Mouse (Mus musculus) MEL (cell line): Measurements from ENCODE around the gene Dgkg. TPM values are rescaled to one million over a fixed set of nuclear protein-coding genes. Genes with fewer than 3 reads are reported as not detected.

Experiments used
- DNase-seq: peaks from one replicate; pipeline ENCODE4 v3.0.0; 2011; ENCODE audit warnings: low read depth, low spot score
- H3K27ac ChIP-seq: 2 replicates; pipeline ENCODE4 v1.5.1; 2012; ENCODE audit warnings: low read depth, mild to moderate bottlenecking, control low read depth, low read length, moderate library complexity; ENCODE audit not compliant: control insufficient read depth
- H3K27me3 ChIP-seq, 2 experiments: fragments of 150-350 bp in 1 of 2; sonication (generic) in 1 of 2; 2 replicates each; pipeline ENCODE4 v1.6.1; 2012; ENCODE audit warnings: low read length in 2 of 2, mild to moderate bottlenecking in 2 of 2, improper control_type of control experiment in 1 of 2, moderate library complexity in 1 of 2; ENCODE audit not compliant: insufficient read depth in 2 of 2, control insufficient read depth in 1 of 2
- H3K36me3 ChIP-seq, 2 experiments: 2 replicates each; pipeline ENCODE4 v1.6.1; 2012 to 2014; ENCODE audit warnings: low read length in 2 of 2, improper control_type of control experiment in 1 of 2, inconsistent platforms in 1 of 2, mild to moderate bottlenecking in 1 of 2; ENCODE audit not compliant: insufficient read depth in 2 of 2, control insufficient read depth in 1 of 2
- H3K4me1 ChIP-seq, 2 experiments: fragments of 150-350 bp in 1 of 2; sonication (generic) in 1 of 2; 2 replicates each; pipeline ENCODE4 v1.6.1; 2012; ENCODE audit warnings: low read length in 2 of 2, improper control_type of control experiment in 1 of 2, mild to moderate bottlenecking in 1 of 2; ENCODE audit not compliant: insufficient read depth in 2 of 2, control insufficient read depth in 1 of 2
- H3K4me3 ChIP-seq, 2 experiments: fragments of 150-350 bp in 1 of 2; sonication (generic) in 1 of 2; 2 replicates each; pipeline ENCODE4 v1.5.1; 2012; ENCODE audit warnings: low read depth in 2 of 2, low read length in 2 of 2, mild to moderate bottlenecking in 2 of 2, moderate library complexity in 2 of 2, control low read depth in 1 of 2, improper control_type of control experiment in 1 of 2; ENCODE audit not compliant: control insufficient read depth in 1 of 2, insufficient read depth in 1 of 2
- H3K79me2 ChIP-seq: 2 replicates; pipeline ENCODE4 v1.6.1; 2012; ENCODE audit warnings: mild to moderate bottlenecking, low read length, moderate library complexity; ENCODE audit not compliant: control insufficient read depth, poor library complexity, insufficient read depth
- H3K9ac ChIP-seq: 2 replicates; pipeline ENCODE4 v1.6.1; 2012; ENCODE audit warnings: low read depth, mild to moderate bottlenecking, control low read depth, low read length, moderate library complexity; ENCODE audit not compliant: control insufficient read depth, poor library complexity, severe bottlenecking
- H3K9me3 ChIP-seq: fragments of 150-350 bp; sonication (generic); replicated peaks from 2 replicates; pipeline ENCODE4 v1.6.1; 2012; ENCODE audit warnings: mild to moderate bottlenecking, low read length, improper control_type of control experiment, moderate library complexity; ENCODE audit not compliant: insufficient read depth
- BHLHE40 ChIP-seq: IDR thresholded peaks from 2 replicates; pipeline ENCODE4 v1.6.1; 2012; ENCODE audit warnings: low read depth, mild to moderate bottlenecking, inconsistent platforms, low read length, improper control_type of control experiment, borderline replicate concordance
- CHD1 ChIP-seq: IDR thresholded peaks from 2 replicates; pipeline ENCODE4 v1.6.1; 2012; ENCODE audit warnings: low read depth, mild to moderate bottlenecking, inconsistent platforms, low read length, improper control_type of control experiment
- CHD2 ChIP-seq: IDR thresholded peaks from 2 replicates; pipeline ENCODE4 v1.6.1; 2011; ENCODE audit warnings: low read length, improper control_type of control experiment
- CTCF ChIP-seq, 3 experiments: IDR thresholded peaks in 2 of 3; conservative IDR thresholded peaks in 1 of 3; 2 replicates each; pipeline ENCODE4 v1.5.1; 2011 to 2012; ENCODE audit warnings: low read length in 3 of 3, low read depth in 2 of 3, mild to moderate bottlenecking in 2 of 3, improper control_type of control experiment in 1 of 3, inconsistent platforms in 1 of 3, mixed read lengths in 1 of 3, moderate library complexity in 1 of 3; ENCODE audit not compliant: control insufficient read depth in 1 of 3, insufficient read depth in 1 of 3, poor library complexity in 1 of 3, severe bottlenecking in 1 of 3
- E2F4 ChIP-seq: IDR thresholded peaks from 2 replicates; pipeline ENCODE4 v1.6.1; 2011; ENCODE audit warnings: low read depth, low read length, improper control_type of control experiment, borderline replicate concordance
- EP300 ChIP-seq, 2 experiments: IDR thresholded peaks; 2 replicates each; pipeline ENCODE4 v1.6.1; 2011; ENCODE audit warnings: improper control_type of control experiment in 2 of 2, low read length in 2 of 2, low read depth in 1 of 2, mild to moderate bottlenecking in 1 of 2
- ETS1 ChIP-seq: IDR thresholded peaks from 2 replicates; pipeline ENCODE4 v1.6.1; 2012; ENCODE audit warnings: low read depth, mild to moderate bottlenecking, inconsistent platforms, low read length, improper control_type of control experiment, moderate library complexity
- GABPA ChIP-seq: IDR thresholded peaks from 2 replicates; pipeline ENCODE4 v1.6.1; 2012; ENCODE audit warnings: low read depth, mild to moderate bottlenecking, inconsistent platforms, low read length, improper control_type of control experiment, moderate library complexity
- GATA1 ChIP-seq: IDR thresholded peaks from 2 replicates; pipeline ENCODE4 v1.6.1; 2011; ENCODE audit warnings: low read depth, low read length, improper control_type of control experiment
- HCFC1 ChIP-seq: IDR thresholded peaks from 2 replicates; pipeline ENCODE4 v1.6.1; 2012; ENCODE audit warnings: low read depth, mild to moderate bottlenecking, inconsistent platforms, low read length, improper control_type of control experiment, moderate library complexity
- KAT2A ChIP-seq: conservative IDR thresholded peaks from 2 replicates; pipeline ENCODE4 v1.6.1; 2012; ENCODE audit warnings: low read depth, low read length, improper control_type of control experiment, inconsistent platforms
- MAFK ChIP-seq: IDR thresholded peaks from 2 replicates; pipeline ENCODE4 v1.6.1; 2011; ENCODE audit warnings: low read depth, mild to moderate bottlenecking, low read length, improper control_type of control experiment, borderline replicate concordance
- MAZ ChIP-seq: IDR thresholded peaks from 2 replicates; pipeline ENCODE4 v1.6.1; 2012; ENCODE audit warnings: low read depth, mild to moderate bottlenecking, inconsistent platforms, low read length, improper control_type of control experiment
- MEF2A ChIP-seq: IDR thresholded peaks from 2 replicates; pipeline ENCODE4 v1.6.1; 2014; ENCODE audit warnings: low read depth, mild to moderate bottlenecking, inconsistent platforms, low read length, improper control_type of control experiment; ENCODE audit not compliant: poor library complexity, insufficient replicate concordance, severe bottlenecking; ENCODE audit errors: extremely low read depth
- MXI1 ChIP-seq: IDR thresholded peaks from 2 replicates; pipeline ENCODE4 v1.6.1; 2011; ENCODE audit warnings: mild to moderate bottlenecking, low read depth, low read length, improper control_type of control experiment
- MYB ChIP-seq: IDR thresholded peaks from 2 replicates; pipeline ENCODE4 v1.6.1; 2011; ENCODE audit warnings: mild to moderate bottlenecking, low read depth, low read length, improper control_type of control experiment
- MYC ChIP-seq: IDR thresholded peaks from 2 replicates; pipeline ENCODE4 v1.6.1; 2011; ENCODE audit warnings: low read depth, mild to moderate bottlenecking, low read length, improper control_type of control experiment, moderate library complexity
- NELFE ChIP-seq: IDR thresholded peaks from 2 replicates; pipeline ENCODE4 v1.6.1; 2011; ENCODE audit warnings: low read depth, low read length, improper control_type of control experiment
- RAD21 ChIP-seq: IDR thresholded peaks from 2 replicates; pipeline ENCODE4 v1.6.1; 2011; ENCODE audit warnings: mild to moderate bottlenecking, low read depth, low read length, improper control_type of control experiment
- RCOR1 ChIP-seq: IDR thresholded peaks from 2 replicates; pipeline ENCODE4 v1.6.1; 2012; ENCODE audit warnings: low read depth, mild to moderate bottlenecking, inconsistent platforms, low read length, improper control_type of control experiment
- SMC3 ChIP-seq: IDR thresholded peaks from 2 replicates; pipeline ENCODE4 v1.6.1; 2011; ENCODE audit warnings: low read depth, low read length, improper control_type of control experiment
- TBP ChIP-seq: IDR thresholded peaks from 2 replicates; pipeline ENCODE4 v1.8.0; 2011; ENCODE audit warnings: low read depth, low read length, improper control_type of control experiment
- TCF12 ChIP-seq: IDR thresholded peaks from 2 replicates; pipeline ENCODE4 v1.6.1; 2014; ENCODE audit warnings: low read depth, mild to moderate bottlenecking, inconsistent platforms, low read length, improper control_type of control experiment, moderate library complexity
- UBTF ChIP-seq: IDR thresholded peaks from 2 replicates; pipeline ENCODE4 v1.6.1; 2012; ENCODE audit warnings: low read depth, mild to moderate bottlenecking, inconsistent platforms, low read length, improper control_type of control experiment, moderate library complexity, borderline replicate concordance; ENCODE audit not compliant: insufficient read depth
- USF2 ChIP-seq, 2 experiments: IDR thresholded peaks; 2 replicates each; pipeline ENCODE4 v1.6.1; 2011 to 2012; ENCODE audit warnings: improper control_type of control experiment in 2 of 2, low read length in 2 of 2, borderline replicate concordance in 1 of 2, inconsistent platforms in 1 of 2, low read depth in 1 of 2, mild to moderate bottlenecking in 1 of 2; ENCODE audit not compliant: insufficient read depth in 1 of 2
- ZC3H11A ChIP-seq: IDR thresholded peaks from 2 replicates; pipeline ENCODE4 v1.6.1; 2012; ENCODE audit warnings: low read depth, mild to moderate bottlenecking, inconsistent platforms, low read length, improper control_type of control experiment
- ZKSCAN1 ChIP-seq: IDR thresholded peaks from 2 replicates; pipeline ENCODE4 v1.6.1; 2012; ENCODE audit warnings: low read depth, mild to moderate bottlenecking, inconsistent platforms, low read length, improper control_type of control experiment, moderate library complexity
- ZNF384 ChIP-seq: IDR thresholded peaks from 2 replicates; pipeline ENCODE4 v1.6.1; 2012; ENCODE audit warnings: low read depth, mild to moderate bottlenecking, inconsistent platforms, low read length, improper control_type of control experiment
- polyA plus RNA-seq, 2 experiments: library from polyadenylated mRNA; stranded (reverse) in 1 of 2; unstranded in 1 of 2; fragments of >175 nt in 1 of 2; fragments of >200 nt in 1 of 2; gene quantifications; 2 replicates each; pipeline versions ENCODE4 v1.2.1 to v1.2.4; 2012; ENCODE audit warnings: low replicate concordance in 2 of 2, low read depth in 1 of 2; ENCODE audit not compliant: insufficient read length in 2 of 2, insufficient read depth in 1 of 2, missing spikeins in 1 of 2
- total RNA-seq: library from RNA; depleted of rRNA; stranded (reverse); fragments of 300-350 nt; gene quantifications from 2 replicates; pipeline ENCODE4 v1.2.3, GENCODE M21; 2012

Dgkg gene
- total and polyA plus RNA-seq, 3 experiments, result not detected

- peaks cover 0 to 7% of the 10 kb centered on the region in 2 experiments; a peak in 3 of 4 replicates for H3K4me1 ChIP-seq
- H3K79me2 ChIP-seq, result peaks cover 7% of the 10 kb centered on the region
- no peaks in the 10 kb centered on the region for H3K9me3 ChIP-seq
- peak overlapping the region; percentile 73 to 92 for H3K4me3 ChIP-seq
- peaks cover 0 to 13% of the 10 kb centered on the region in 2 experiments; a peak in 2 of 4 replicates for H3K36me3 ChIP-seq
- peak overlapping the region; percentile 90 for H3K27ac ChIP-seq
- TF ChIP-seq MXI1, result peak; percentile 53
- 0 out of 2 replicates have a peak, but pooled peaks have one; percentile 40 for TF ChIP-seq UBTF
- TF ChIP-seq MAFK, result no peak
- TF ChIP-seq CTCF (IDR thresholded peaks at IDR 0.05 in 2 of 3, conservative IDR thresholded peaks at IDR 0.05 in 1 of 3; ENCODE audit: control insufficient read depth in 1 of 3, insufficient read depth in 1 of 3, low read depth in 2 of 3, low read length in 3 of 3, poor library complexity in 1 of 3, severe bottlenecking in 1 of 3), result peak in 1 of 3 experiments; percentile 5; a peak in 1 of 6 replicates
- TF ChIP-seq, all 39 proteins: peak for 3
- Histone ChIP-seq H3K27me3 (no peaks in the 10 kb centered on the region), H3K9ac (peak overlapping the region; percentile 82)
- peak; percentile 70 for DNase-seq
Observed at GRCm38 (mm10) chr16:22440269-22440668, 216.8 kb downstream of the Dgkg start.

GRCm38 (mm10) chr16:22439499-22440177 is 217.4 kb downstream of the Dgkg start, which contains the start of gene Etv5:
Gene Etv5, minus strand, starts transcription at chr16:22439719.
- DNase-seq, result peak; percentile 99
- H3K27ac ChIP-seq, result peak within 1 kb of the TSS; percentile 90
- H3K27me3 ChIP-seq, result no peaks in the 10 kb centered on the region
- H3K9ac ChIP-seq, result peak within 1 kb of the TSS; percentile 89
- H3K4me3 ChIP-seq, result peak within 1 kb of the TSS; percentile 85 to 92
- peaks cover 0 to 13% of the 10 kb centered on the region in 2 experiments; a peak in 2 of 4 replicates for H3K36me3 ChIP-seq
- peaks cover 7% of the 10 kb centered on the region for H3K79me2 ChIP-seq
- H3K9me3 ChIP-seq, result no peaks in the 10 kb centered on the region
- peaks cover 0 to 7% of the 10 kb centered on the region in 2 experiments; a peak in 3 of 4 replicates for H3K4me1 ChIP-seq
- peak; percentile 60 for TF ChIP-seq ZNF384
- peak; percentile 15; the same call in 1 of the 2 replicates for TF ChIP-seq MYC
- peak; percentile 63; the same call in 1 of the 2 replicates for TF ChIP-seq MAFK
- no peak for TF ChIP-seq GATA1
- peak; percentile 10 for TF ChIP-seq MXI1
- TF ChIP-seq HCFC1, result peak; percentile 64
- 0 out of 2 replicates have a peak, but pooled peaks have one; percentile 56 for TF ChIP-seq CHD1
- TF ChIP-seq BHLHE40, result no peak
- TF ChIP-seq EP300 (IDR thresholded peaks at IDR 0.05; ENCODE audit: low read depth in 1 of 2, low read length in 2 of 2), result peak in 1 of 2 experiments; percentile 7; a peak in 1 of 4 replicates
- TF ChIP-seq RAD21, result no peak
- peak; percentile 63 for TF ChIP-seq MAZ
- TF ChIP-seq KAT2A, result no peak
- TF ChIP-seq RCOR1, result no peak
- no peak; the same call in 1 of the 2 replicates for TF ChIP-seq GABPA
- peak; percentile 47 for TF ChIP-seq ZC3H11A
- TF ChIP-seq TCF12, result peak; percentile 51
- 0 out of 2 replicates have a peak, but pooled peaks have one; percentile 60 for TF ChIP-seq E2F4
- no peak for TF ChIP-seq ZKSCAN1
- TF ChIP-seq UBTF, result no peak
- no peak for TF ChIP-seq MYB
- TF ChIP-seq USF2 (IDR thresholded peaks at IDR 0.05; ENCODE audit: borderline replicate concordance in 1 of 2, insufficient read depth in 1 of 2, low read depth in 1 of 2, low read length in 2 of 2), result no peak
- TF ChIP-seq NELFE, result peak; percentile 72
- peak; percentile 66; the same call in 1 of the 2 replicates for TF ChIP-seq ETS1
- peak; percentile 79 for TF ChIP-seq TBP
- no peak for TF ChIP-seq MEF2A
- no peak for TF ChIP-seq SMC3
- no peak; the same call in none of the 2 replicates for TF ChIP-seq CHD2
